Mouse (Mus musculus) midbrain, embryonic 16.5 days (tissue): ENCODE data around the gene Cntn4. TPM values are rescaled to one million over a fixed set of nuclear protein-coding genes. Genes with fewer than 3 reads are reported as not detected.

ENCODE experiments used
- ATAC-seq: fragments of 200-750 bp; cut with Nextera tagmentation; 2 replicates; pipeline ENCODE4 v1.8.0; 2017; ENCODE audit warnings: moderate TSS enrichment
- H3K27ac ChIP-seq: fragments of 300-500 bp; sonication (generic); 2 replicates; pipeline ENCODE4 v1.5.1; 2014; ENCODE audit warnings: mild to moderate bottlenecking, low read length, mixed read lengths
- H3K27me3 ChIP-seq: fragments of 300-500 bp; sonication (generic); 2 replicates; pipeline ENCODE4 v1.6.1; 2014; ENCODE audit warnings: low read depth, low read length, mixed read lengths; ENCODE audit not compliant: control insufficient read depth, insufficient read depth
- H3K36me3 ChIP-seq: fragments of 300-500 bp; sonication (generic); 2 replicates; pipeline ENCODE4 v1.6.1; 2014; ENCODE audit warnings: mild to moderate bottlenecking, low read length, moderate library complexity, mixed read lengths; ENCODE audit not compliant: control insufficient read depth, insufficient read depth
- H3K4me1 ChIP-seq: fragments of 300-500 bp; sonication (generic); 2 replicates; pipeline ENCODE4 v1.6.1; 2014; ENCODE audit warnings: mild to moderate bottlenecking, low read length, mixed read lengths; ENCODE audit not compliant: control insufficient read depth, insufficient read depth
- H3K4me2 ChIP-seq: fragments of 300-500 bp; sonication (generic); 2 replicates; pipeline ENCODE4 v1.6.1; 2014; ENCODE audit warnings: mild to moderate bottlenecking, low read length, mixed read lengths
- H3K4me3 ChIP-seq: fragments of 300-500 bp; sonication (generic); 2 replicates; pipeline ENCODE4 v1.5.1; 2014; ENCODE audit warnings: low read depth, mild to moderate bottlenecking, low read length, moderate library complexity, mixed read lengths
- H3K9ac ChIP-seq: fragments of 300-500 bp; sonication (generic); 2 replicates; pipeline ENCODE4 v1.6.1; 2014; ENCODE audit warnings: low read depth, low read length, mixed read lengths
- H3K9me3 ChIP-seq: fragments of 300-500 bp; sonication (generic); replicated peaks from 2 replicates; pipeline ENCODE4 v1.6.1; 2014; ENCODE audit warnings: mild to moderate bottlenecking, low read length, mixed read lengths; ENCODE audit not compliant: control insufficient read depth, poor library complexity, severe bottlenecking
- WGBS: fragments of 180-500 bp; shearing (Covaris S2); extraction: QIAGEN DNeasy Blood & Tissue Kit; methylation state at CpG from one replicate; pipeline ENCODE4 v1.1.7; 2014; 5-methylcytosine and 5-hydroxymethylcytosine counted together
- polyA plus RNA-seq: library from polyadenylated mRNA; unstranded; fragments of >200 nt; fragmentation: Nextera tagmentation; extraction: Ambion mirVana; gene quantifications from 2 replicates; pipeline ENCODE4 v1.2.1, GENCODE M21; 2015

Cntn4 gene
- polyA plus RNA-seq, 1 experiment from 2014 or later, result 31.3 TPM

GRCm38 (mm10) chr6:106645496-106646211 lies 968.2 kb downstream of the Cntn4 start:
- 0 out of 2 replicates have a peak, but pooled peaks cover 2% of the 10 kb centered on the region for H3K4me1 ChIP-seq
- no peaks in the 10 kb centered on the region for H3K9me3 ChIP-seq
- H3K4me2 ChIP-seq, result no peak overlapping the region
- H3K9ac ChIP-seq, result no peak overlapping the region
- H3K27me3 ChIP-seq, result no peaks in the 10 kb centered on the region
- peak; percentile 97 for ATAC-seq
- H3K36me3 ChIP-seq, result no peaks in the 10 kb centered on the region
- WGBS, result 35% methylated on average over 5 of the region's 5 CpGs
- no peak overlapping the region for H3K4me3 ChIP-seq
- no peak overlapping the region for H3K27ac ChIP-seq

- no peak overlapping the region for H3K4me3 ChIP-seq
- H3K4me2 ChIP-seq, result no peak overlapping the region
- H3K27ac ChIP-seq, result no peak overlapping the region
- no peak overlapping the region for H3K9ac ChIP-seq
- no peaks in the 10 kb centered on the region for H3K27me3 ChIP-seq
- H3K9me3 ChIP-seq, result no peaks in the 10 kb centered on the region
- no peak for ATAC-seq
- H3K36me3 ChIP-seq, result no peaks in the 10 kb centered on the region
- H3K4me1 ChIP-seq, result 0 out of 2 replicates have a peak, but pooled peaks cover 2% of the 10 kb centered on the region
- 25% methylated on average over 4 of the region's 4 CpGs for WGBS
Observed at GRCm38 (mm10) chr6:106646945-106647344, 969.5 kb downstream of the Cntn4 start.

DNA sequence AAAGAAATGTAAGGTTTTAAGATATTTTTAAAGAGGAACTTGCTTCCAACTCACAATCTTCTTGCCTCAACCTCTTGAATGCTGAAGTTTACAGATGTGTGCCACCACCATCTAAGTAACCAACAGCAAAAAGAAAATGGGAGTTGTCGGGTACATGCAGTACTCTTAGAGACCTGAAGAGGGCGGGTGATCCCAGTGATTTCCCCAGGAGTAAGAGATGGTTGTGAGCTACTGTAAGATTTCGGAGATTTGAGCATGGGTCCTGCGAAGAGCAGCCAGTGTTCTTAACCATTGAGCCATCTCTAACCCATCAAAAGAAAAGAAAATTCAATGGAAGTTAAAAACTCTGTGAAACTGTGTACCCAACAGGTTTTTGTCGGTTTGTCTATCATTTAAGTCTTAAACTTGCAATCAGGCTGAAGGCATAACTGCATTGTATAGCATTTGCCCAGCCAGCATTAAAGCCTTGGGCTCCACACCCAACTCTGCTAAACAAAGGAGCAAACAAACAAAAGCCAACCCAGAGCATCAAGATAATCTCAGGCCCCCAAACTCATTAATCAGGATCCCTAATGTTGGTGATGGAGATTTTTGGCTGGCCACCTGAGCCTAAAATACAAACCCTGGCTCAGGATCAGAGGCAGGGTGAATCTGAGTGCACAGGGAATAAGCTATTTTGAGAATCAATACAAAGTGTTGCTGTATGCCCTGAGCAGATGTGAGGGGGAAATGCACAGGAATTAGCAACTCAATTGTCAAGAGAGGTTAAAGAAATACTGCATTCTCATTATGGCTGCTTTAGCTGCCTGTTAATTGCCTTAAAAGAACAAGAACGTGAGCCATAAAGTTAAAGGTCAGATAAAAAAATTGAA lies 986.6 kb downstream of the Cntn4 start:
- no peak overlapping the region for H3K27ac ChIP-seq

DNA sequence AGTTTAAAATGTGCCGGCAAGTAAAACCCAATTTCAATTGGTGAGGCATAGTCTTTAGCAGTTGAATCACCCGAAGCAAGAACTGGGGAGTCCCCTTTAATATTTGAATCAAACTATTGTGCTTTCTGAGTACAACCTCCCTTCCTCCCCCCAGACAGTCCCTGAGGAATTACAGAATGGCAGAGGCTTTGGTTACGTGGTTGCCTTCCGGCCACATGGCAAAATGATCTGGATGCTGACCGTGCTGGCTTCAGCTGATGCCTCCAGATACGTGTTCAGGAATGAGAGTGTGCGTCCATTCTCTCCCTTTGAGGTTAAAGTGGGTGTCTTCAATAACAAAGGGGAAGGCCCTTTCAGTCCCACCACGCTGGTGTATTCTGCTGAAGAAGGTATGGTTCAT lies 998.1 kb downstream of the Cntn4 start:
- WGBS, result 89% methylated on average over 8 of the region's 8 CpGs
- no peak for ATAC-seq
- Histone ChIP-seq H3K36me3 (no peaks in the 10 kb centered on the region), H3K4me2 (no peak overlapping the region), H3K4me1 (no peaks in the 10 kb centered on the region), H3K27me3 (no peaks in the 10 kb centered on the region), H3K4me3 (no peak overlapping the region), H3K9ac (no peak overlapping the region), H3K27ac (no peak overlapping the region), H3K9me3 (no peaks in the 10 kb centered on the region)

More for the DNA sequence above, 986.6 kb downstream of the Cntn4 start:
- 29% methylated on average over 6 of the region's 6 CpGs for WGBS
- Histone ChIP-seq H3K4me2 (no peak overlapping the region), H3K36me3 (no peaks in the 10 kb centered on the region), H3K9me3 (no peaks in the 10 kb centered on the region), H3K4me3 (no peak overlapping the region), H3K27me3 (no peaks in the 10 kb centered on the region), H3K4me1 (peaks cover 4% of the 10 kb centered on the region; the same call in 1 of the 2 replicates), H3K9ac (no peak overlapping the region)
- ATAC-seq, result no peak

- H3K4me3 ChIP-seq, result no peak overlapping the region
Observed at GRCm38 (mm10) chr6:106701931-106702330, 1024.5 kb downstream of the Cntn4 start.

GRCm38 (mm10) chr6:106705506-106706035 lies 1028.1 kb downstream of the Cntn4 start:
- WGBS, result 61% methylated on average over 3 of the region's 3 CpGs
- H3K4me2 ChIP-seq, result no peak overlapping the region
- no peaks in the 10 kb centered on the region for H3K4me1 ChIP-seq
- H3K27me3 ChIP-seq, result no peaks in the 10 kb centered on the region
- H3K9me3 ChIP-seq, result no peaks in the 10 kb centered on the region
- no peak overlapping the region for H3K4me3 ChIP-seq
- H3K27ac ChIP-seq, result no peak overlapping the region
- ATAC-seq, result no peak
- no peaks in the 10 kb centered on the region for H3K36me3 ChIP-seq
- no peak overlapping the region for H3K9ac ChIP-seq

More at GRCm38 (mm10) chr6:106701931-106702330, 1024.5 kb downstream of the Cntn4 start:
- no peak for ATAC-seq
- H3K27ac ChIP-seq, result no peak overlapping the region
- H3K4me1 ChIP-seq, result no peaks in the 10 kb centered on the region
- no peak overlapping the region for H3K4me2 ChIP-seq
- H3K9ac ChIP-seq, result no peak overlapping the region
- no peaks in the 10 kb centered on the region for H3K36me3 ChIP-seq
- WGBS, result 70% methylated on average over 3 of the region's 3 CpGs
- H3K9me3 ChIP-seq, result no peaks in the 10 kb centered on the region
- H3K27me3 ChIP-seq, result no peaks in the 10 kb centered on the region

DNA sequence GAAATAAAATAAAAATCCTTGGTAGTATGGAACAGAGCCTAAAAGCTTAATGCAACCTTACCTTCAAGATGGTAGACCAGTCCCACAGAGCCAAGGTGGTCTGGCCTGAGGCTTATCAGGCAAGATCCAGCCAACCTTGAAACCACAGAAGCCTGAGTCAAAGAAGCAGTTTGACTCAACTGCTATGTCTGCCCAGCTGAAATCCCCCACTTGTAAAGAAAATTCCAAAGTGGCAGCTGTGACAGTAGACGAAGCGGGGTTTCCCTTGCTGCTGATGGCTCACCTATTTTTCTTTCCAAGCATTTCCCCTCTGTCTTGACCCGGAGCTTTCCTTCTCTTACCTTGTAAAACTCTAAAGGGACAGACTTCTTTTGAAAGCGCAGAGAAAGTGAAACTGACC lies 1048.2 kb downstream of the Cntn4 start:
- Histone ChIP-seq H3K4me2 (no peak overlapping the region), H3K36me3 (no peaks in the 10 kb centered on the region), H3K27ac (no peak overlapping the region), H3K9ac (no peak overlapping the region), H3K9me3 (no peaks in the 10 kb centered on the region), H3K27me3 (no peaks in the 10 kb centered on the region), H3K4me3 (no peak overlapping the region), H3K4me1 (no peaks in the 10 kb centered on the region)
- 86% methylated on average over 4 of the region's 4 CpGs for WGBS
- ATAC-seq, result no peak

DNA sequence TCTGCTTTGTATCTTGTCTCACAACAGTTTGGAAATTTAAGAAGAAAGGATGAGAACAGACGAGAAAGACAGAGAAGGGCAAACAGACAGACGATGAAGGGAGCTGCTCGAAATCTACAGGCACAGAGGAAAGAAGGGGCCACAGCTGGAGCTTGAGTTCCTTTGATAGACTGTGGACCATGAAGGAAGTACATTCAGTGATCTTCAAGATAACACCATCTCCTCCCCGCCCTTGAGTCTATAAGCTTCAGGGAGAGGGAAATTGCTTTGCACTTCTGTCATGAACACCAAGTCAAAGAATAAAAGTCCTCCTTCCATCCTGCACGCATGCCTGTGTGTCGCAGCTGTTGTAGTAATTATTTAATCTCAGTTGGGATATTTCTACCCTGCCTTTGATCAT lies 1048.6 kb downstream of the Cntn4 start:
- no peak overlapping the region for H3K4me3 ChIP-seq
- no peak overlapping the region for H3K4me2 ChIP-seq
- no peaks in the 10 kb centered on the region for H3K9me3 ChIP-seq
- no peaks in the 10 kb centered on the region for H3K36me3 ChIP-seq
- no peak overlapping the region for H3K9ac ChIP-seq
- H3K27me3 ChIP-seq, result no peaks in the 10 kb centered on the region
- ATAC-seq, result no peak
- H3K4me1 ChIP-seq, result no peaks in the 10 kb centered on the region
- 69% methylated on average over 6 of the region's 6 CpGs for WGBS
- no peak overlapping the region for H3K27ac ChIP-seq

- Histone ChIP-seq H3K9ac (no peak overlapping the region), H3K9me3 (no peaks in the 10 kb centered on the region), H3K4me3 (no peak overlapping the region), H3K36me3 (no peaks in the 10 kb centered on the region), H3K4me1 (no peaks in the 10 kb centered on the region), H3K27ac (no peak overlapping the region), H3K27me3 (no peaks in the 10 kb centered on the region), H3K4me2 (no peak overlapping the region)
- ATAC-seq, result no peak
- WGBS, result 53% methylated on average over 1 of the region's 1 CpGs
Observed at GRCm38 (mm10) chr6:106727703-106728102, 1050.2 kb downstream of the Cntn4 start.
